Mouse (Mus musculus) embryonic fibroblast, embryonic 13.5 days (primary cell): Measurements from ENCODE around the gene Hspbp1.

ENCODE experiments used
- CTCF ChIP-seq: IDR thresholded peaks from 2 replicates; pipeline ENCODE4 v1.5.1; 2011; ENCODE audit warnings: mild to moderate bottlenecking, control low read depth, low read length, moderate library complexity, borderline replicate concordance; ENCODE audit not compliant: insufficient read depth
- POLR2A ChIP-seq: IDR thresholded peaks from 2 replicates; pipeline ENCODE4 v1.6.1; 2011; ENCODE audit warnings: low read depth, mild to moderate bottlenecking, control low read depth, low read length, moderate library complexity

- TF ChIP-seq POLR2A (no peak), CTCF (no peak)
Measured at GRCm38 (mm10) chr7:4647291-4647690, 37.6 kb downstream of the Hspbp1 start.
